Mouse (Mus musculus) CH12.LX (cell line): ENCODE measurements around the gene Pced1b. TPM values are rescaled to one million over a fixed set of nuclear protein-coding genes. Genes with fewer than 3 reads are reported as not detected.
A peak's percentile ranks its signal among the peaks of the same experiment; 100 is the strongest.

Experiments
- DNase-seq: peaks from one replicate; pipeline ENCODE4 v3.0.0-alpha.2; 2013; ENCODE audit errors: extremely low read depth
- H3K27ac ChIP-seq: 2 replicates; pipeline ENCODE4 v1.5.1; 2012; ENCODE audit warnings: low read depth, mild to moderate bottlenecking, control low read depth, moderate library complexity; ENCODE audit not compliant: insufficient read depth
- H3K27me3 ChIP-seq: replicated peaks from 2 replicates; pipeline ENCODE3; 2012; ENCODE audit warnings: inconsistent platforms
- H3K36me3 ChIP-seq, 2 experiments: replicated peaks in 1 of 2; 2 replicates each; pipeline versions ENCODE3 to v1.6.1; 2012; ENCODE audit warnings: inconsistent platforms in 1 of 2, low read length in 1 of 2, mild to moderate bottlenecking in 1 of 2, mixed read lengths in 1 of 2, moderate library complexity in 1 of 2; ENCODE audit not compliant: control insufficient read depth in 1 of 2, insufficient read depth in 1 of 2
- H3K4me1 ChIP-seq, 2 experiments: 2 replicates each; pipeline ENCODE4 v1.6.1; 2012; ENCODE audit warnings: inconsistent platforms in 1 of 2, moderate library complexity in 1 of 2; ENCODE audit not compliant: insufficient read depth in 2 of 2, control insufficient read depth in 1 of 2
- H3K4me2 ChIP-seq: 2 replicates; pipeline ENCODE4 v1.6.1; 2012; ENCODE audit warnings: low read depth, mild to moderate bottlenecking, control low read depth; ENCODE audit not compliant: poor library complexity, insufficient read depth, severe bottlenecking
- H3K4me3 ChIP-seq, 3 experiments: fragments of 150-350 bp in 1 of 3; sonication (generic) in 1 of 3; replicated peaks in 1 of 3; 2 replicates each; pipeline versions ENCODE3 to v1.5.1; 2011 to 2012; ENCODE audit warnings: low read depth in 2 of 3, low read length in 2 of 3, mild to moderate bottlenecking in 2 of 3, moderate library complexity in 2 of 3, control low read depth in 1 of 3, improper control_type of control experiment in 1 of 3, inconsistent platforms in 1 of 3, mixed read lengths in 1 of 3; ENCODE audit not compliant: poor library complexity in 1 of 3
- H3K79me2 ChIP-seq: replicated peaks from 2 replicates; pipeline ENCODE4 v1.6.1; 2012; ENCODE audit warnings: mild to moderate bottlenecking, moderate library complexity; ENCODE audit not compliant: control insufficient read depth, poor library complexity, insufficient read depth, severe bottlenecking; ENCODE audit errors: extremely low read depth
- H3K9ac ChIP-seq: 2 replicates; pipeline ENCODE4 v1.6.1; 2012; ENCODE audit warnings: low read depth, mild to moderate bottlenecking, control low read depth, moderate library complexity; ENCODE audit not compliant: insufficient read depth
- H3K9me3 ChIP-seq: replicated peaks from 2 replicates; pipeline ENCODE3; 2012; ENCODE audit warnings: low read length, inconsistent platforms, mixed read lengths
- CHD1 ChIP-seq: IDR thresholded peaks from 2 replicates; pipeline ENCODE4 v1.6.1; 2012; ENCODE audit warnings: low read depth, low read length, improper control_type of control experiment, inconsistent platforms
- CHD2 ChIP-seq: IDR thresholded peaks from 2 replicates; pipeline ENCODE4 v1.6.1; 2011; ENCODE audit warnings: low read length, improper control_type of control experiment
- CTCF ChIP-seq, 2 experiments: IDR thresholded peaks in 1 of 2; conservative IDR thresholded peaks in 1 of 2; 2 replicates each; pipeline ENCODE4 v1.5.1; 2011 to 2012; ENCODE audit warnings: low read depth in 2 of 2, low read length in 2 of 2, improper control_type of control experiment in 1 of 2, inconsistent platforms in 1 of 2, mild to moderate bottlenecking in 1 of 2, moderate library complexity in 1 of 2
- E2F4 ChIP-seq: IDR thresholded peaks from 2 replicates; pipeline ENCODE4 v1.6.1; 2011; ENCODE audit warnings: low read depth, low read length, improper control_type of control experiment; ENCODE audit not compliant: insufficient replicate concordance
- EP300 ChIP-seq: IDR thresholded peaks from 2 replicates; pipeline ENCODE4 v1.6.1; 2011; ENCODE audit warnings: low read length, improper control_type of control experiment
- ETS1 ChIP-seq: conservative IDR thresholded peaks from 2 replicates; pipeline ENCODE4 v1.6.1; 2012; ENCODE audit warnings: low read depth, mild to moderate bottlenecking, inconsistent platforms, low read length, improper control_type of control experiment, moderate library complexity
- HCFC1 ChIP-seq: IDR thresholded peaks from 2 replicates; pipeline ENCODE4 v1.6.1; 2012; ENCODE audit warnings: low read depth, mild to moderate bottlenecking, inconsistent platforms, low read length, improper control_type of control experiment
- IRF4 ChIP-seq: IDR thresholded peaks from 2 replicates; pipeline ENCODE4 v1.6.1; 2014; ENCODE audit warnings: low read depth, mild to moderate bottlenecking, inconsistent platforms, low read length, improper control_type of control experiment
- JUN ChIP-seq: IDR thresholded peaks from 2 replicates; pipeline ENCODE4 v1.6.1; 2011; ENCODE audit warnings: low read depth, mild to moderate bottlenecking, low read length, improper control_type of control experiment, moderate library complexity; ENCODE audit not compliant: insufficient read depth
- JUND ChIP-seq: conservative IDR thresholded peaks from 2 replicates; pipeline ENCODE4 v1.6.1; 2011; ENCODE audit warnings: low read depth, low read length, improper control_type of control experiment
- MAFK ChIP-seq: IDR thresholded peaks from 2 replicates; pipeline ENCODE4 v1.6.1; 2011; ENCODE audit warnings: low read length, improper control_type of control experiment; ENCODE audit not compliant: insufficient replicate concordance
- MAZ ChIP-seq: IDR thresholded peaks from 2 replicates; pipeline ENCODE4 v1.6.1; 2012; ENCODE audit warnings: low read depth, mild to moderate bottlenecking, inconsistent platforms, low read length, improper control_type of control experiment, moderate library complexity
- MEF2A ChIP-seq: IDR thresholded peaks from 2 replicates; pipeline ENCODE4 v1.6.1; 2014; ENCODE audit warnings: low read depth, mild to moderate bottlenecking, inconsistent platforms, low read length, improper control_type of control experiment, borderline replicate concordance
- NELFE ChIP-seq: IDR thresholded peaks from 2 replicates; pipeline ENCODE4 v1.6.1; 2011; ENCODE audit warnings: low read depth, low read length, improper control_type of control experiment
- NRF1 ChIP-seq: IDR thresholded peaks from 2 replicates; pipeline ENCODE4 v1.6.1; 2014; ENCODE audit warnings: low read depth, mild to moderate bottlenecking, inconsistent platforms, low read length, improper control_type of control experiment, moderate library complexity
- RCOR1 ChIP-seq: conservative IDR thresholded peaks from 2 replicates; pipeline ENCODE4 v1.6.1; 2012; ENCODE audit warnings: low read depth, mild to moderate bottlenecking, inconsistent platforms, low read length, improper control_type of control experiment
- SIN3A ChIP-seq: IDR thresholded peaks from 2 replicates; pipeline ENCODE4 v1.6.1; 2012; ENCODE audit warnings: low read length, improper control_type of control experiment, inconsistent platforms
- TCF12 ChIP-seq: IDR thresholded peaks from 2 replicates; pipeline ENCODE4 v1.6.1; 2014; ENCODE audit warnings: low read depth, mild to moderate bottlenecking, inconsistent platforms, low read length, improper control_type of control experiment
- USF2 ChIP-seq: conservative IDR thresholded peaks from 2 replicates; pipeline ENCODE4 v1.6.1; 2011; ENCODE audit warnings: low read depth, low read length, improper control_type of control experiment
- ZC3H11A ChIP-seq: IDR thresholded peaks from 2 replicates; pipeline ENCODE4 v1.6.1; 2012; ENCODE audit warnings: low read depth, mild to moderate bottlenecking, inconsistent platforms, low read length, improper control_type of control experiment
- ZNF384 ChIP-seq: IDR thresholded peaks from 2 replicates; pipeline ENCODE4 v1.6.1; 2012; ENCODE audit warnings: low read depth, low read length, improper control_type of control experiment, inconsistent platforms
- dilution Hi-C: fragments of 300-500 bp; cut with MboI; formaldehyde crosslinking; loops from 2 replicates; pipeline ENCODE4 v1.14.3; 2020; ENCODE audit warnings: low sequenced_read_pairs; ENCODE audit not compliant: extremely low pct_unique_long_range_greater_than_20kb, extremely low pct_ligation_motif_present
- in situ Hi-C: fragments of 300-500 bp; cut with MboI; formaldehyde crosslinking; loops from 3 replicates; pipeline ENCODE4 v1.14.3; 2019; ENCODE audit warnings: low sequenced_read_pairs, low pct_ligation_motif_present, low pct_unique_long_range_greater_than_20kb, mixed read lengths
- polyA plus RNA-seq: library from polyadenylated mRNA; unstranded; fragments of >175 nt; gene quantifications from 2 replicates; pipeline ENCODE4 v1.2.1, GENCODE M21; 2012; ENCODE audit warnings: low read depth; ENCODE audit not compliant: insufficient read length
- total RNA-seq, 2 experiments: library from RNA; depleted of rRNA; stranded (reverse); fragments of 300-350 nt in 1 of 2; fragments of >200 nt in 1 of 2; gene quantifications; 2 replicates each; pipeline ENCODE4 v1.2.3; 2012 to 2014

Pced1b gene
- total and polyA plus RNA-seq, 3 experiments, result 12.3 to 44.2 (median 21.1) TPM

DNA sequence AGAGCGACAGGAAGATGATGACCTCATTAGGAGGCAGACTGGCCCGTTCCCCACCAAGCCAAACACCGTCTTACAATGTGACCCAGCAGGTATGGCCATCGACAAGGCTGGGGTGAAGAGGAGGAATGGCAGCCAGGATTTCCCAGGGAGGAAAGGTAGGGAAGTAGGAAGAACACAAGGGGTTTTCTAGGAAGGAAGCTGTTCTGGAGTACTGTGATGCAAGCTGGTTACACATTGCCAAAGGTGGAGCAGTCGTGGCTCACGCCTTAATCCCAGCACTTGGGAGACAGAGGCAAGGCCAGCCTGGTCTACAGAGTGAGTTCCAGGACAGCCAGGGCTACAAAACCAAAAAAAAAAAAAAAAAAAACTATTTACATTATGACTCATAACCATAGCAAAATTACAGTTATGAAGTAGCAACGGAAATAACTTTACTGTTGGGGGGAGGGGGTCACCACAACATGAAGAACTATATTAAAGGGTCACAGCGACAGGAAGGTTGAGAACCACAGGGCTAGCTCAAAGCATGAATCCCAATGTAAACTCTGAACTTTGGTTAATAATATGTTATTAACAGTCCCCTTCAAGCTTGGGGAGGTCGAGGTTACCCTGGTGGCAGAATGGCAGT, 108.9 kb downstream of the Pced1b start:
- peaks cover 0 to 9% of the 10 kb centered on the region in 2 experiments for H3K36me3 ChIP-seq
- TF ChIP-seq NRF1 (no peak), ZNF384 (peak; percentile 95), MEF2A (0 out of 2 replicates have a peak, but pooled peaks have one; percentile 36), EP300 (peak; percentile 76), CHD1 (no peak), TCF12 (no peak), ZC3H11A (no peak), IRF4 (peak; percentile 88), CHD2 (peak; percentile 56; the same call in 1 of the 2 replicates), JUN (peak; percentile 66), E2F4 (no peak), MAFK (no peak), MAZ (no peak), JUND (peak; percentile 85), ETS1 (0 out of 2 replicates have a peak, but pooled peaks have one; percentile 13)
- no peak overlapping the region for H3K4me2 ChIP-seq
- no peak for DNase-seq
- H3K9ac ChIP-seq, result no peak overlapping the region
- dilution Hi-C loops (no loop called here), in situ Hi-C loops (no loop called here)
- H3K27ac ChIP-seq, result no peak overlapping the region
- peaks cover 8 to 32% of the 10 kb centered on the region in 2 experiments for H3K4me1 ChIP-seq
- no peaks in the 10 kb centered on the region for H3K27me3 ChIP-seq
- H3K9me3 ChIP-seq, result no peaks in the 10 kb centered on the region
- no peaks in the 10 kb centered on the region for H3K79me2 ChIP-seq
- peak overlapping the region in 1 of 3 experiments; percentile 24 for H3K4me3 ChIP-seq

DNA sequence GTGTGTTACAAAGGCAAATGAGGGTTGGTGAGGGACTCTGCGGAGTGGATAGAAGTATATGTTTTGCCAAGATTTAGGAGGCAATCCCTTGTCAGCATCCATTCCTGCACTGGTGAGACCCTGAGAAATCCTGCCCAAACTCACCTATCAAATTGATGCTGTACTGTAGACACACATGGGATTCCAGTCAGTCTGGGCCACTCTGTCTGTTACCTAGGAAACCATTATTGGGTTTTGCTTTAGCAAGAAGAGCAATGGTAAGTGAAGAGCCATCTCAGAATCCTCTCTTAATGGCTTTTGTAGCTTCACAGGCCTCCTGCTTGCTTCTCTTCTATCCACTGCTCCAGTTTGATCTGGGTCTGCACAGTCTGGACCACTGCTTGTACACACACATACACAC, 110.1 kb downstream of the Pced1b start:
- in situ Hi-C loops, result no loop called here
- Histone ChIP-seq H3K4me1 (peaks cover 8 to 28% of the 10 kb centered on the region in 2 experiments), H3K4me3 (no peak overlapping the region), H3K9ac (no peak overlapping the region), H3K4me2 (no peak overlapping the region), H3K27ac (no peak overlapping the region), H3K79me2 (no peaks in the 10 kb centered on the region), H3K36me3 (peaks cover 0 to 9% of the 10 kb centered on the region in 2 experiments)
- dilution Hi-C loops, result no loop called here
- DNase-seq, result no peak
- TF ChIP-seq ZNF384 (no peak), CTCF (conservative IDR thresholded peaks at IDR 0.05 in 1 of 2, IDR thresholded peaks at IDR 0.05 in 1 of 2; ENCODE audit: low read depth in 2 of 2, low read length in 2 of 2) (no peak), ETS1 (no peak), NELFE (no peak), HCFC1 (no peak), SIN3A (no peak), RCOR1 (no peak), USF2 (no peak)
- TF ChIP-seq, all 38 proteins: peak for 0
- H3K9me3 ChIP-seq, result no peaks in the 10 kb centered on the region
- H3K27me3 ChIP-seq, result no peaks in the 10 kb centered on the region
